Mouse (Mus musculus): ENCODE measurements around the gene Gata2.

DNA sequence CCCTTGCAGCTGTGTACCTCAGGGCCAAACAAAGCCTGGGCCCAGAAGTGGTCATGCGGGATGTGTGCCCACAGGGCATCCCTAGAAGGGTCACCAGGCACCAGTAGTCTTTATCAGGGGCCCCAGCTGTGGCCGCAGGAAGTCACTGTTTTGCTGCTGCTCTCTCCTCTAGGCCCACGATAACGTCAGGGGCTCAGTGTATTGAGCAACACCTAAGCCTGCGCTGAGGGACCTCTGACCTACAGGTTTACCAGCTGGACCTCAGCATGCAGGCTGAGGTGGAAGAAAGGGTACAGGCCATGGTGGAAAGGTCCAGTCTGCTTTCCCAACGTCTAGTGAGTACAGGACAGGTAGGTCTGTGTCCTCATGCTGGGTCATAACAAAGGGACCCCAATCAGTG is 60.4 kb downstream of the Gata2 start:
- TF ChIP-seq CTCF (IDR thresholded peaks at IDR 0.05; ENCODE audit: borderline replicate concordance, control insufficient read depth, extremely low read depth, insufficient read depth, low read length, poor library complexity) (no peak), POLR2A (IDR thresholded peaks at IDR 0.05; ENCODE audit: control insufficient read depth, extremely low read depth, insufficient read depth, low read length, poor library complexity) (no peak)
